Mouse (Mus musculus): ENCODE results near the gene Corin.

Gene Corin

DNA sequence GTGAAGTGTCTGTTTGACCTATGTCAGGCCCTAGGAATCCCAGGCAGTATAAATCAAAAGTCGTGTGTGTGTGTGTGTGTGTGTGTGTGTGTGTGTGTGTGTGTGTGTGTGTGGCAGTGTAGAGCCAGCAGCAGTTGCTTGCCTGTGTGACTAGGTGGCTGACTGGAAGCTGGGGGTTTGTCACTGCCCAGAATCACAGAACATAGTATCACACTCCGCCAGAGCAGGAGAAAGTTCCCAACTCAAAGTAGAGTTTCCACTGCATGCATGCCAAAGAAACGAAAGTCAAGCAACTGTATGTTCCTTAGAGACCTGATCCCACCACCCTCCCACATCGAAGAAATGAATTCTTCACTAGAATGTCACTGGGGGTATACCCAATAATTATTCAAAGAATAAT is 61.3 kb downstream of the Corin start:
- DNase-seq (ENCODE audit: low spot score in 2 of 2) = no peak

DNA sequence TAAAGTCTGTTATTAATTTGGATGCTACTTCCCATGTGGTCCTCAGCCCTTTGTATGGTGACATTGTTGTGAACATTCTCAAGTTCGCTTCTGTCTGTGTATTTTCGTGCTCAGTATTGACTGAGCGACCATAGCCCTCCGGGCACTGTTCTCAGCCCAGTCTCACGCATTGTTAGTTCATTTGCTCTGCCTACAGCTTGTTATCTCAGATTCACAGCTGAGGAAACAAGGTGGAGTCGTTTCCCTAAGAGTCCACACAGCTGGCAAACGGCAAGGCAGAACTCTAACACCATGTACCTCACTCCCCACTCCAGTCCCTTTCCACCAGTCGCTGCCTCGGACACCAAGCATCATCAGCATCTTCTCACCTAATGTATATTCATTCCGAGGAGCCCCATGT is 63.1 kb downstream of the Corin start:
- DNase-seq (ENCODE audit: low spot score in 2 of 2) = no peak

DNA sequence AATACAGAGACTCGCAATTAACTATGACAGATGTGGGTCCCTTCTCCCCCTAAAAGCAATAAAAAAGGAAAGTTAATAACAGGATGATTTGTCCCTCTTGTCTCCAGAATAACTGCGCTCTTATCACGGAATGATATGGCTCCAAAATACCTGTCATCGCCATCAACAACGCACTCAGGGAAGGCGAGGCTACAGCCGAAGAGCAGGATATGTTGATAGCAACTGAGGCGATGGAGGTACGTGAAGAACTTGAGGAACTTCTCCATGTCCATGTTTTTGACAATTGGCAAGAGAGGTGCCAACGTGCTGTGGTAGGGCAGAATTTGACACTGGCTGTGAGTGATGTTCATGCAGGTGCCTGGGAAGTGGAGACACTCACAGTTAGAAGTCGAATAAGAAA is 69.2 kb downstream of the Corin start:
- DNase-seq (ENCODE audit: low spot score in 2 of 2) = no peak

DNA sequence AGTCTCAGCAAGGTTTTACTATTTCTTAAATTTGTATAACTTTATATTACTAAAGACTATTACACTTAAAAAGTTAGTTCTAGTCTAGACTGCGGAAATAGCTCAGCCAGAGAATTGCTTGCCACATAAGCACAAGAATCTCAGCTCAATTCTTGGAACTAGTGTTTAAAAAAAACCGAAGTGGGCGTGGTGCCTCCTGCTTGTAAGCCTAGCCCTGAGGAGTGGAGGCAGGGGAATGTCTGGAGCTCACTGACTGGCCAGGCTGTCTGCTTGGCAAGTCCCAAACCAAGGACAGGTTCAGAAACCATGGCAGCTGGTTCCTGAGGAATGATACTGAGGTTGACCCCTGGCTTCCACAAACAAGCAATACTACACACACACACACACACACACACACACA is 72.4 kb downstream of the Corin start:
- no peak for DNase-seq (ENCODE audit: low spot score in 2 of 2)

DNA sequence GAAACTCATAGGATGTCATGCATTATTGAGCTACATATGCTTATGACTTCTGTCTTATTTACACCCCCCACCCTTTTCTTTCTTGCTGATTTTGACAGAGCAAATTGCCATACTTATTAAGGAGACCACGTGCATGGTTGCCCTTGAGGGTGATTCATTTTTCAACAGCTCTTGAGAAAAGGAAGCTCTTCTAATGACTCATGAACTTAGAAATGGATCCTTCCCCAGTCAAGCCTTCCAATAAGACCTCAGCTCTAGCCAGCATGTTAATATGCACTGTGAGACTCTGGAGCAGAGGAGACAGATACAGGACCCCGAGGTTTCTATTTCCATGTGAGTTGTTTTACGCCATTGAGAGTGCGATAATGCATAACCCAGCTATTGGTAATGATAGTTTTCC is 76.7 kb downstream of the Corin start:
- no peak for DNase-seq (ENCODE audit: low spot score in 2 of 2)

DNA sequence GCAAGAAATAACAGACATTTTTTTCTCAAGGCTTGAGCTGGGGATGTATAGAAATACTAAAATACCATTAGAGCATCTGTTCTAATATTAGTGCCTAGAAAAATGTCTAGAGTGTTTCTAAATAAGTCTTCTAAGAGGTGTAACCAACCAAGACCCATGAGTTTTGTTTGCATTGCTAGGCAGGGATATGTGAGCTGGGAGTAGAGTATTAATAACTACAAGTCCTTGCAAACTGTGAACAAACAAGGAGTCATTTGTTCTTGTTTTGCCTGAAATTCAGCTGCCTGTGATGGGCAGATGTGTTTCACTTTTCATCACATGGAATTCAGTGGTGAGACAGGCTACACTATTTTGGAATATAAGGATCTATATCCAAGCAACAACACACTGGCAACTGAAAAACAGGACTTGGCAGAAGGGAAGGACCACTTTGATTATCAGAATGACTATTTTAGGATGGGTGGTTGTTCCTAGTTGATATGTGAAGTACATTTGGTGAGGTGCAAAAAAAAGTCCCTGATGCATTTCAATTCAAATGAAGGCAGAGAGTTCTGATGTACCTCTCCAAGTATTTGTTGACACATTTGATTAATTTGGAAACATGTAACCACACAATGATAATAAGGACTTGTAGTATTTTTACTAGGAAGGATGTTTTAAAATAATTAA is 78.8 kb downstream of the Corin start:
- DNase-seq (ENCODE audit: low spot score in 2 of 2) = no peak

DNA sequence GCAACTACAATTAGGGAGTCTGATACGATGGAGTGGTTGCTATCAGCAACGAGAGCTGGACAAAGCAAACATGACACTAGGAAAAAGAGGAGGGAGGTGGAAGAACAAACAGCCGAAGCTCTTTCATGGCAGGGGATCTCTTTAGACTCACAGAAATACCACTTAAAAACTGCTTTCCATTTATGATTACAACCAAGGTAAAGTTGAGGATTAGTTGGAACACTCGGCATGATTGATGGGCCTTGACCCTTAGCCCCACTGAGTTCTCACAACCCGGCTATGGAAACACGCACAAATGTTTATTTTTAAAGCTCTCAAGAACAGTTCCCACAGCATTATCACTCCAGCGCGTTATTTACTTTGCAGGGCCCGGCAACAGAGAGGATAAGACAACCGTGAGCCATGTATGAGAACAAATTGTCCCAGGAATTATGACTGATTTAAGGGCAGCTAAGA is 92.4 kb downstream of the Corin start:
- DNase-seq (ENCODE audit: low spot score in 2 of 2) = no peak

DNA sequence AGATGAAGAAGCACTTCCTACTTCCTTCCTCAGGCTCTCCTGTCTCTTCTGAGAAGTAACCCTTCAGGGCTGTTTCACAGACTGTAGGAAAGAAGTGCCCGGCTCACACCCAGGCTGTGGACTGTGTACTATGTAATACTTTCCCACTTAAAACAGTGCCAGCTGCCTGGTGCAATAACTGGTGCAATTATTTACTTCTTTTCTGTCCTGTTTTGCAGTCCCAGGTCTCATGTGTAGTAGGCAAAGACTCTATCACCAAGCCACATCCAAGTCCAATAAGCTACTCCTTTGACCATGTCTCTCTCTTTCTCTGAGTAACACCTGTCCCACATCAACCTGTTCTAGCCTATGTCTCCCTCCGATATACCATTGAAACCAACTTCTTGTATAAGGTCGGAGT is 93.4 kb downstream of the Corin start:
- DNase-seq (ENCODE audit: low spot score in 2 of 2) = no peak

DNA sequence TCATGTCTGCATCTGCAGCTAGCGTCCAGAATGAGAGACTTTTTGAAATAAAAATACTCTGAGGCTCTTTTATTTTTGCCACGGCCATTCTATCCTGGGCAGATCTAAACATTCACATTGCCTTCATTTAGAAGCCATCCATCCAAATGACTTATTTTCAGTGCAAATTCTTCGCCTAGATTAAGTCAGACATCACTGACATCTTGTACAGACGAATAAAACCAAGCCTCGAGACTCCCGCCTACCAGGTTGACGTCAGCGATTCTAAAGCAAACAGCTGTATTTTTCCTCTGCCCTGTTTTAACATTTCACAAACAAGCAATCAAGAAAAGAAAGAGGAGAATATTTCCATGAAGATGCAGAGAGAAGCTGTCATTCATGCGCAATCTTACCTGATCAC is 100.9 kb downstream of the Corin start:
- no peak for DNase-seq (ENCODE audit: low spot score in 2 of 2)

DNA sequence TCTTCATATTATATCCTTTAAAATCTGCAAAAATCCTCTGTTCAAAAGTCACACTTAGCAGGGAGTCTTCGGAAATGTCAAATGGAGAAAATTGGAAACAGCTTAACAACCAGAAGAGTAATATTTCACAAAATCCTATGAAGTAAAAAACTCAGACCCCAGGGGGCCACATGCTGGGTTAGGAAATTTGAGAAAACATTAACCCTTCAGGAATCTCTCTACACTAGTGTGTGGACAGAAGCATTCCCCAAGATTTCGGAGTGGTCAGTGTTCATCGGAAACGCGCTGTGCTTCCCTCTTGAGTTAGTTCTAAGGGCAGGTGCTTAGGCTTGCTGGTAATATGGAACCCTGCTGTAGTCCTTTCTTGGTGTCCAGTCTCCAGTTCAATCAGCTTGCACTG is 101.4 kb downstream of the Corin start:
- no peak for DNase-seq (ENCODE audit: low spot score in 2 of 2)

DNA sequence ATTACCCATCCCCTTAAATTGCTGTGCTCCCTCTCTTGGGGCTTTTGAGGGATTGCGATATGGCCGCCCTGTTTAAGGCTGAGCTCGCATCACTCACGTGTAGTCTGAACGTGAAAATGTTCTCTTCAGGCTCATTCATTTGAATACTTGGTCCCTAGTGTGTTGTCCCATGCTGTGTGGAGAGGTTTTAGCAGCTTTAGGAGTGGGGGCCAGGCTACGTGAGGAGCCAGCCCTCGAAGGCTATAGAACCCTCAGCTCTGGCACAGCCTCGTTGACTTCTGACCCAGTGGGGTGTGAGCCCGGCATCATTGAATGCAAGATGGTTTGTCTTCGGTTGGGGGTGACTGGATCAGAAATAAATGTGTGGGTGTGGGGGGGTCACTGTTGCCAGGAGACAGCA is 102.5 kb downstream of the Corin start:
- no peak for DNase-seq (ENCODE audit: low spot score in 2 of 2)

DNA sequence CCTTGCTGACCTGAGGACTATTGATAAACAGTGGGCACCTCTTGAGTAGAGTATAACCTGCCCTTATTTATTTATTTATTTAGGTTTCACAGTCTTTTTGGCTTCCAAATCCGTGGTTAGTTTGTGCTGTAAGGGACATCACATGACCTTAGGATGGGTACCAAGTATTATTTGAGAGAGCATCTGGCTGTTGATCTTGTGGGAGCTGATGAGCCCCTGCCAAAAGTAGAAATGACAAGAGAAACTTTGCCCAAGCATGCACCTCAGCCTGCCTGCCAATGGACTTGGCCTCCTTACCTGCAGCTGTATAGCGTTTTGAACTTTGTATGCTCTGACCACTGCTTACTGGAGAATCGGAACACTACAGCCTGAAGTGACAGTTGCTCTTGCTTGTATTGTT is 103.0 kb downstream of the Corin start:
- no peak for DNase-seq (ENCODE audit: low spot score in 2 of 2)

DNA sequence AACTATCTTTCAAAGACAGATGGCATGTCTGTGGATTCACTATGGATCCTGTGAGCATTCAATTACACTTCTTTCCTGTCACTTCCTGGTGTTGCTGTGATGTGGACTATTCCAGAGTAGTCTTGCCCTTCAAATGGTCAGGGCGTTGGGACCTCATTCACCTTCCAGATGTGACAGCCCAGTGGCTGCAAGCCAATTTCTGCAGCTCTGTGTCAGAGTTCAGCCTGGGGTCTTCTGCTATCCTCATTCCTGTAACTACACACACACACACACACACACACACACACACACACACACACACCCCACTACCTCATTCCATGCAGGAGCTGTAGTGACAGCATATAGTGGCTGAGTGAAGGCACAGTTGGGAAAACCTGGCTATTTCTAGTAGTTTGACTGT is 122.1 kb downstream of the Corin start:
- DNase-seq (ENCODE audit: low spot score in 2 of 2) = no peak

DNA sequence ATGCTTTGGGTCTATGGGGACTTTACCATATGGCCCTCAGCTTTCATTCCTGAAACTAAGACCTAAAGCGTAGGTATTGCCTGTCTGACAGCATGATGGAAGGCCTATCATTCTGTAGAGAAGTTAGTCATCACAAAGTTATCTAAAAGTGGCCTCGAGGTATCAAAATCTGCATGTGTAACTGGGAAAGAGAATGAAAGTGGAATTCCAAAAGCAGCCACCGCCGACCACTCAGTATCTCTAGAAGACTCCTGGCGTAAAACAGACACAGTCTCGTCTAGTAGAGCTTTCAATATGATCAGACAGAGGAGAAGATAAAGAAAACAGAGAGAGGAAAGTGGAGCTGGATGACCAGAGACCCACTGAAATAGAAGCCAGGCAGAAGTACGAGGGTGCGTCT is 123.7 kb downstream of the Corin start:
- DNase-seq (ENCODE audit: low spot score in 2 of 2) = no peak

DNA sequence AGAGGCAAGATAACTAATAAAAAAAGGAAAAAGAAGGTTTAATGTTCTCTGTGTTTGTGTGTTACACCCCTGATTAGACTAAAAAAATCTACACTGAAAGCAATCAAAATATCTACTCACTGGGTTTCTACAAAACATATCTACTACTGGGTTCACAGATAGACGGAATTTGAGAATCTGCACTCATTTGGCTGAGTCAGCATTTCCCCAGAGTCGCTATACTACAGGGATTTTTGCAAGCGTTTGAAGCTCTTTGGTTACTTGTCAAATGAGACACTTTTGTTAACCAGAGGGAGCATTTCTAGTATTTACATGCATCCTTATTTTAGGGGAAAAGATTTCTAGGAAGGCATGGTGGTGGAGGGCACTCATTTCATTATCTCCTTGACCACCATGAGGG is 136.3 kb downstream of the Corin start:
- DNase-seq (ENCODE audit: low spot score in 2 of 2) = no peak

DNA sequence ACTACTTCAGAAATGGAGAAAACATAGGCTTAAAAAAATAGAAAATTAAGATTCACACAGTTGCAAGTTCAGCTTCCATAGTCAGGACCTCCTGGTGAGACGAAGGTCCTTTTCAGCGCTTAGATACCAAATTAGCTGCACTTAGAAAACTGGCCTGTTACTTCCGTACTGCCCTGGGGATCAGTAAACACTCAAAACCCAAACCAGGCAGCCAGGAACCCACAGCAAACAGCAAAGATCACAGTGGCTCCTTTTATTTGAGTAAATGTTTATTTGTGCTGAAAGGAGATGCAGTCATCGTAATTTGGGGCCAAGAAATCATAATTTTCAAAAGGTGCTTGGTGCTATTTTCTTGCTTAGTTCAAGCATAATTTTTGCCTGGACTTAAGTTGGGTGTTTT is 138.5 kb downstream of the Corin start:
- DNase-seq (ENCODE audit: low spot score in 2 of 2) = no peak

DNA sequence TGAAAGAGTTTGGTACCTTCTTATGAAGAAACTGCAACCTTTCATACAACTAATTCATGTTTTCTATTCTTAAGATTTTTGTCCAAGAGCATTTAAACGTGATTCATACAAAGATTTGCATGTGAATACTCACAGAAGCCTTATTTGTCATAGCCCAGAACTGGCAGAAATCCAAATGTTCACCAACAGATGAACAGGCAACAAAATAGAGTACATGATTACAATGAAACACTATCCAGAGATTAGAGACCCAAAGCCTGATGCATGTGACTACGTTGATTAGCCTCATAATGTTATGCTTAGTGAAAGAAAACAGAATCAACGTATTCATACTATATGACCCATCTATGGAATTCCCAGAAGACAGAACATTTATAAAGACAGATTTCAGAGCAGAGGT is 140.4 kb downstream of the Corin start:
- no peak for DNase-seq (ENCODE audit: low spot score in 2 of 2)

DNA sequence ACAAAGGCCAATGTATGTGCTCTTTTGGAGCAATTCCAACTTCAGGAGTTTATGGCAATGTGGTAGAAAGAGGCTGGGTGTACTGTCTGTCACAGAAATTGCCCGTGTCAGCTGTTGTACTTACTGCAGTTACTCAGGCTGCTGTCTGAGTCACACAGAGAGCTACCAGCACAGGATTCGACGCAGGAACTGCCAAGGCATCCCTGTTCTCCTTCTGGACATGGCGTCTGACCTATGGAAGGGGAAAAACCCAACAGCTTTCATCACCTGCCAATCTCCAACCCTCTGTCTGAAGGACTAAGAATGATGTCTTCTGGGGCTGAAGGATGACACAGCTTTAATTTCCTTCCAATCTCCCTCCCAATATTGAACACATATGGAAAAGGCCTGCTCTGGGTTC is 150.5 kb downstream of the Corin start:
- no peak for DNase-seq (ENCODE audit: low spot score in 2 of 2)

DNA sequence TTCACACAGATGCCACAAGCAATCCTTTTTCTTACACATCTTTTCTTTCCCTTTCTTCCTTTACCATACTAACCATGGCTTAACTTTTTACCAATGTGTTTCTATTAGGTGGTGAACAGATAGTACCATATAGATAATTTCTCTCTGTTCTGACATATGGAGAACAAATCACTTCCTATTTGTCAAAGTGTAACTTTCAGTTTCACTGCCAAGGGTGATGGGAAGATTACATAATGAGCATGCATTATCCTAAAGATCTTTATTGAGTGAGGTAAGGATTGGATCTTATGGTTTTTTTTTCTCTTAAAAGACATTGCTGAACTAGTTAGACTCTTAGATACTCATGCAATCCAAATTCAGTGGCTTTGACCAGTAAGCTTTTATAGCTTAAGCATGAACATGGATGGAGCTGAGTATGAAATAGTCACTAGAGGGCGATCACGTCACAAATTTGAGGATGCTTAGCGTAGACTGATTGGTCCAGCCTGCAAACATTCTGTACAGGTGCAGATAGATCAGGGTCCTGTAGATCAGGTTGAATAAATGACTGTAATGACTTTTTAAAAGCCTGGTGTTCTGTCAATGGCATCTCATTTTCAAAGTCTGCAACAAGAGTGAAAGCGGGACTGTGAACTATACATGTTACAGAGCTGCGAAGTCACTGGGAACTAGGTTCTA is 154.1 kb downstream of the Corin start:
- DNase-seq (ENCODE audit: low spot score in 2 of 2) = no peak

DNA sequence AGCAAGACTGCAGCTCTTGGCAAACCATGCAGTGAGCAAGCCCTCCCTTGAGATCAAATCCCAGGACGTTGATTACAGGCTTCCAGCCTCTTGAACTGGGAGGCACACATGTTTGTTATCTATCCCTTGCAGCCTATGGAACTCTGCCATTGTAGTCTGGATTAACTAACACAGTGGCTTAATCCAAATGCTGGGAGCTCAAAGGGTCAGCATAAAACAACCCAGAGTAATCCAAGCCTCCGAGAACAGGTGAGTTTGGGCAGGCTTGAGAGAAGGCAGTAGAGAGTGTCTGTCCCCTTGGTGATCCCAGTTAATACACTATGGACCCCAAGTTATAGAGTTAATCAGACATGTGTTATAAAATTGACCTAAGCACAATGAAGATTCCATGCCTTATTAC is 155.7 kb downstream of the Corin start:
- DNase-seq (ENCODE audit: low spot score in 2 of 2) = no peak

DNA sequence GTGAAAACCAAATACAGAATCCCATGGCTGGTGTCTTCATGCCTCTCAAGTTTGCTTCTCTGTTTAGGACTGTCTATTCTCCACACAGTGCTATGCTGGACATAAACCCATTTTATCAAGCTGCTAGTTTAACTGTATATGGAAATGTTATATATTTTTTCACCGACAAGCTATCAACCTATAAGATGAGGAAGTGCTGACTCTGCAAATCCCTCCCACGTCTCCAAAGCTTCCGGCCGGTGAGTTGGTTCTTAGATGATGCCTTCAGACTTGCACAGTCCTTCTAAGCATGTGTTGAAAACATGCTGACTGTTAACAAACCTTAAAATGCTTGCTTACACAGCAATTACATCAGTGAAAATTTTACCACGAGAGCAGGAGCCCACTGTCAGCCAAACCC is 168.4 kb downstream of the Corin start:
- no peak for DNase-seq (ENCODE audit: low spot score in 2 of 2)

DNA sequence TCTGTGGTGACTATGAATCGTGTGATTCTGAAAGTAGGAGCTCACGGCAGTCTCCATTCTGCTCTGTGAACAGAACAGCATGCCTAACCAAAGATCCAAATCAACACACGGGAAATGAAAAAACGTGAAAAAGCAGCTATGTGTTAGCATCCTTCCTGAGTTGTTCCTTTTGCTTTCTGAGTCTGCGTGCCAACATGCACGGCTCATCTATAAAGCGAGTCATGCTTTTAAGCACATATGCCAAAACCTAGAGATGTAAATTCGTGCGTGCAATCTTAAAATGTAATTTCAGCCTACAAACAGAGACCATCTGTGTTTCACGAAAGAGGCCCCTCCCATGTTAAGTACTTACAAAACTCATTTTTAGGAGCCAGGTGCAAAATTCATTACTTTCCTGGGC is 171.4 kb downstream of the Corin start:
- no peak for DNase-seq (ENCODE audit: low spot score in 2 of 2)

DNA sequence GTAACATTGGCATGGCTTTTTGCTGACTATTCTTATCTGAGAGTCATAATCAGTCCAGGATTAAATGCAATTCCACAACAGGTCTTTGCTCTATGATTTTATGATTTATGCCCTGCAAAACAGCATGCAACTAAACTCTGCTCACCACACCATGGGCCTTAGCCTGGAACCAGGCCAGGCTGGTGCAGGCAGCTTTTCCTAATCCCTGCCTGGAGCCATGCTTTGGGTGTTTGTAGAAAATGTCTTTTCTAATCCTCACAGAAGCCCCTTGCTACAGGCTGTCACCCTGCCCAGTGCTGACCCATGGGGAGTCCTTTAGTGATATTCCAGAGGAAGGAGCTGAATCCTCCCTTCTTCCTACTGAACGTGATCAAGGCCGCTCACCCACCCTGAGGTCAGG is 173.1 kb downstream of the Corin start:
- no peak for DNase-seq (ENCODE audit: low spot score in 2 of 2)

DNA sequence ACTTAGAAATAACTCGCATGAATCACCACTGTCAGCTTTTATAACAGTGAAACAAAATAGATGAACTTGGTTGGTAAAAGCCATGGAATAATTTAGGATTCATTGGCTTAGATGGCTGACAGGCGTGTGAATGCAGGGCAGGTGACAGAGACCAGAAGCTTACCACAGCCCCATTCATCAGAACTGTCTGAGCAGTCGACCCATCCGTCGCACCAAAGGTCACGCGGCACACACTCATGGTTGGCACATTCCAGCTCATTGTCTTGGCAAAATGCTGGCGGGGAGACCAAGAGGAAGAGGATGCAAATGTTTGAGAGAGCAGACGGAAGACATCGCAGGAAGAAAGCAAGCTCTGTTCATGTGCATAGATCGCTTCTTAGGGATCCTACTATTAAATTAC is 173.6 kb downstream of the Corin start:
- no peak for DNase-seq (ENCODE audit: low spot score in 2 of 2)

Measured in spleen, postnatal 4 days (tissue).